Mouse (Mus musculus) erythroblast, embryonic 14.5 days (primary cell): ENCODE measurements around the gene Cmip.

Experiments used
- GATA1 ChIP-seq: IDR thresholded peaks from 2 replicates; pipeline ENCODE4 v1.6.1; 2012; ENCODE audit warnings: low read length, inconsistent platforms, mixed read lengths
- TAL1 ChIP-seq: IDR thresholded peaks from 3 replicates; pipeline ENCODE4 v1.6.1; 2012; ENCODE audit warnings: low read length, inconsistent platforms, mixed read lengths

- TF ChIP-seq GATA1 = no peak
- no peak for TF ChIP-seq TAL1
These were observed 179.9 kb downstream of the Cmip start for GRCm38 (mm10) chr8:117436786-117437185.
